ENCODE assay signal across 9 mouse cellular contexts in the genomic region with DNA sequence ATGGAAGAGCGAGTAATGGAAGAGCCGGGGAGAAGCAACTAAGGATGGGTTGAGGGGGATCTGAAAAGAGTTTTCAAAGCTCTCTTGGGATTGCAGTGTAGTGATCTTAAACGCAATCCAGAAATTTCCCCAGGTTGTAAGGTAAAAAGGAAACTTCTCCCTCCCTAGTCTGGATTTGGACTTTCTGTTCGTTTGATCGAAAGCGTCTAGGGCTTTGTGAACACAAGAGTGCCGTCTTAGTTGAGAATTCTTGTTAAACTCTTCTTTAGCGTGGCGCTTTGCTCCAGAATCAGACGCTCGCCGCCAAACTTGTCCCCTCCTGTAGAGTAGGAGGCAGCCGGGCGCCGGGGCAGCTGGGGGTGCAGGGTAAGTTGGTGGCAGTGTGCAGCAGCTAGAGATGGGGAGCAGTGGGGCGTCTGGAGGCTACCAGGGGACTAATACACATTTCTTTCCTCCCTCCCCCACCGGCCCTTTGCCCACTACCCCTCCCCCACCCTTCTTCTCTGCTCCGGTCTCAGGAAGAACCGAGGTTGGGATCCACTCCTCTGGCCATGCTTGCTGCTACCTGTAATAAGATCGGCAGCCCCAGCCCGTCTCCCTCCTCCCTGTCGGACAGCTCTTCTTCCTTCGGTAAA. TPM values are rescaled to one million over a fixed set of nuclear protein-coding genes. Genes with fewer than 3 reads are reported as not detected.
A peak's percentile ranks its signal among the peaks of the same experiment; 100 is the strongest.
DNase-seq lines count a peak whose midpoint lies in the region; ATAC-seq and TF ChIP-seq lines count a peak whose summit lies in the region.
"Had no signal": no experiment of that assay in that cellular context is flagged by ENCODE, and none has a peak within 500 bp of the region (broad histone marks: within the 10 kb centered on the region; RNA-seq: fewer than 3 reads in every experiment).

No protein-coding gene starts in this region.

- H3K27me3 ChIP-seq in C2C12 (ENCODE audit: control insufficient read depth, insufficient read depth, insufficient read length) = no peaks in the 10 kb centered on the region
- H3K27me3 ChIP-seq in heart, embryonic 16.5 days (ENCODE audit: control insufficient read depth, insufficient read depth, low read length) = peaks cover 77% of the 10 kb centered on the region
- peaks cover 80% of the 10 kb centered on the region for H3K27me3 ChIP-seq in liver, embryonic 16.5 days (ENCODE audit: control insufficient read depth, insufficient read depth, low read depth, low read length)
- H3K27me3 ChIP-seq in cerebellum, adult 2 months (ENCODE audit: control insufficient read depth, insufficient read depth, low read length) = peaks cover 11% of the 10 kb centered on the region; the same call in 1 of the 2 replicates

- TF ChIP-seq POLR2A in cerebellum, adult 2 months (IDR thresholded peaks at IDR 0.05; ENCODE audit: borderline replicate concordance, insufficient read depth, low read length) = no peak

- H3K4me1 ChIP-seq in heart, embryonic 16.5 days (ENCODE audit: control insufficient read depth, insufficient read depth, low read length) = peaks cover 17% of the 10 kb centered on the region
- no peaks in the 10 kb centered on the region; the same call in none of the 2 replicates for H3K4me1 ChIP-seq in liver, embryonic 16.5 days (ENCODE audit: control insufficient read depth, low read depth, low read length)
- H3K4me1 ChIP-seq in cerebellum, adult 2 months (ENCODE audit: control insufficient read depth, insufficient read depth, low read length) = no peaks in the 10 kb centered on the region

- H3K4me3 ChIP-seq in C2C12 (ENCODE audit: insufficient read depth, poor library complexity, severe bottlenecking) = peak overlapping the region; percentile 53
- peak overlapping the region; percentile 52 for H3K4me3 ChIP-seq in heart, embryonic 16.5 days (ENCODE audit: low read length)
- peak overlapping the region; percentile 36 for H3K4me3 ChIP-seq in liver, embryonic 16.5 days (ENCODE audit: low read depth, low read length)
- H3K4me3 ChIP-seq in cerebellum, adult 2 months (replicated peaks; ENCODE audit: insufficient read depth, low read depth, low read length) = no peak overlapping the region

- WGBS in heart, embryonic 16.5 days = 2% methylated on average over 22 of the region's 23 CpGs
- 2% methylated on average over 23 of the region's 23 CpGs for WGBS in liver, embryonic 16.5 days (ENCODE audit: insufficient replicate concordance)
- 2% methylated on average over 23 of the region's 23 CpGs for WGBS in cerebellum, adult 2 months

- no peak for TF ChIP-seq CTCF in C2C12 (IDR thresholded peaks at IDR 0.05; ENCODE audit: control insufficient read depth, insufficient read depth, insufficient read length)
- no peak for TF ChIP-seq CTCF in cerebellum, adult 2 months (IDR thresholded peaks at IDR 0.05; ENCODE audit: borderline replicate concordance, insufficient read depth, low read depth, low read length)

- H3K9ac ChIP-seq in heart, embryonic 16.5 days (ENCODE audit: low read length) = no peak overlapping the region
- H3K9ac ChIP-seq in liver, embryonic 16.5 days (ENCODE audit: low read depth, low read length) = no peak overlapping the region

- peaks cover 18% of the 10 kb centered on the region for H3K79me3 ChIP-seq in C2C12 (ENCODE audit: low read depth)

- peak overlapping the region; percentile 95 for H3K4me2 ChIP-seq in heart, embryonic 16.5 days (ENCODE audit: low read depth, low read length)
- peak overlapping the region; percentile 43 for H3K4me2 ChIP-seq in liver, embryonic 16.5 days (ENCODE audit: low read depth, low read length)

- H3K36me3 ChIP-seq in C2C12 (ENCODE audit: control insufficient read depth, insufficient read depth) = peaks cover 26% of the 10 kb centered on the region
- no peaks in the 10 kb centered on the region for H3K36me3 ChIP-seq in heart, embryonic 16.5 days (ENCODE audit: control insufficient read depth, insufficient read depth)
- no peaks in the 10 kb centered on the region for H3K36me3 ChIP-seq in liver, embryonic 16.5 days (ENCODE audit: control insufficient read depth, insufficient read depth)

- H3K27ac ChIP-seq in heart, embryonic 16.5 days (ENCODE audit: low read length) = no peak overlapping the region
- H3K27ac ChIP-seq in liver, embryonic 16.5 days (ENCODE audit: low read length) = no peak overlapping the region
- H3K27ac ChIP-seq in cerebellum, adult 2 months (ENCODE audit: insufficient read depth, low read length) = no peak overlapping the region

- ATAC-seq in heart, embryonic 16.5 days (replicated peaks; ENCODE audit: extremely low read depth, insufficient read depth, low FRiP score) = no peak
- ATAC-seq in liver, embryonic 16.5 days (ENCODE audit: low read depth) = no peak

- DNase-seq in embryo, embryonic 11 days = peak; percentile 58
- DNase-seq in embryo, embryonic 10 days (ENCODE audit: low spot score) = no peak
- no peak for DNase-seq in left cerebral cortex, adult 11 months (ENCODE audit: low spot score)
- no peak for DNase-seq in cerebellum, adult 2 months
- no peak for DNase-seq in layer of hippocampus, adult 9-10 months (ENCODE audit: low spot score)
- DNase-seq: cerebellum, adult 9-10 months had no signal

- peaks cover 31% of the 10 kb centered on the region for H3K79me2 ChIP-seq in C2C12 (ENCODE audit: control insufficient read depth, insufficient read depth)

- H3ac ChIP-seq in C2C12 (ENCODE audit: control insufficient read depth, insufficient read length, low read depth) = peak overlapping the region; percentile 81

- H3K9me3 ChIP-seq in heart, embryonic 16.5 days (replicated peaks; ENCODE audit: control insufficient read depth, low read length) = no peaks in the 10 kb centered on the region
- H3K9me3 ChIP-seq in liver, embryonic 16.5 days (replicated peaks; ENCODE audit: control insufficient read depth, low read length) = no peaks in the 10 kb centered on the region

TF ChIP-seq in C2C12, 6 proteins besides CTCF, POLR2A, EP300 and RAD21:
- no peak for TF ChIP-seq FOSL1 (IDR thresholded peaks at IDR 0.05; ENCODE audit: insufficient read depth, low read length, poor library complexity, severe bottlenecking)
- TF ChIP-seq CEBPB (IDR thresholded peaks at IDR 0.05; ENCODE audit: low read depth) = no peak
- TF ChIP-seq MAX (IDR thresholded peaks at IDR 0.05) = no peak
- no peak for TF ChIP-seq MYOG (IDR thresholded peaks at IDR 0.05; ENCODE audit: control insufficient read depth, extremely low read depth, insufficient read length)
- TF ChIP-seq USF1 (IDR thresholded peaks at IDR 0.05; ENCODE audit: low read depth) = no peak
- TF ChIP-seq MYOD1 (IDR thresholded peaks at IDR 0.05; ENCODE audit: control insufficient read depth, insufficient read length, low read depth) = no peak

RNA-seq across cellular contexts. Expression of a gene that starts 1.8 kb away (rescaled TPM):
- 1.2 TPM for polyA plus RNA-seq in C2C12 (2012; fragmentation: generic; extraction: Trizol)
- polyA plus RNA-seq in heart, embryonic 16.5 days (2015; fragmentation: Nextera tagmentation; extraction: Ambion mirVana) = not detected in 2 replicates
- polyA plus RNA-seq in liver, embryonic 16.5 days (2015; fragmentation: Nextera tagmentation; extraction: Ambion mirVana) = not detected in 2 replicates
- 0.08 and 0.13 TPM in 2 replicates for polyA plus RNA-seq in cerebellum, adult 2 months (2012; rRNA removed)
